Mouse (Mus musculus) neural tube, embryonic 11.5 days (tissue): ENCODE results near the gene Zfpm1. TPM values are rescaled to one million over a fixed set of nuclear protein-coding genes. Genes with fewer than 3 reads are reported as not detected.

Experiments used
- ATAC-seq: fragments of 200-750 bp; cut with Nextera tagmentation; 2 replicates; pipeline ENCODE4 v1.8.0; 2017; ENCODE audit warnings: moderate number of reproducible peaks, mild to moderate bottlenecking, moderate TSS enrichment, moderate library complexity; ENCODE audit not compliant: insufficient read depth, low FRiP score, low TSS enrichment
- DNase-seq: peaks from one replicate; pipeline ENCODE4 v3.0.0-alpha.2; 2015; ENCODE audit warnings: low spot score
- H3K27ac ChIP-seq: fragments of 300-500 bp; sonication (generic); 2 replicates; pipeline ENCODE4 v1.5.1; 2014; ENCODE audit warnings: low read depth, mild to moderate bottlenecking, low read length
- H3K27me3 ChIP-seq: fragments of 300-500 bp; sonication (generic); 2 replicates; pipeline ENCODE4 v1.6.1; 2014; ENCODE audit warnings: mild to moderate bottlenecking, low read length, mixed read lengths; ENCODE audit not compliant: control insufficient read depth, insufficient read depth
- H3K36me3 ChIP-seq: fragments of 300-500 bp; sonication (generic); 2 replicates; pipeline ENCODE4 v1.6.1; 2014; ENCODE audit warnings: mild to moderate bottlenecking, low read length, moderate library complexity, mixed read lengths; ENCODE audit not compliant: control insufficient read depth, insufficient read depth
- H3K4me1 ChIP-seq: fragments of 300-500 bp; sonication (generic); 2 replicates; pipeline ENCODE4 v1.6.1; 2014; ENCODE audit warnings: low read length, mixed read lengths; ENCODE audit not compliant: control insufficient read depth, insufficient read depth
- H3K4me2 ChIP-seq: fragments of 300-500 bp; sonication (generic); 2 replicates; pipeline ENCODE4 v1.6.1; 2014; ENCODE audit warnings: low read depth, mild to moderate bottlenecking, moderate library complexity
- H3K4me3 ChIP-seq: fragments of 300-500 bp; sonication (generic); 2 replicates; pipeline ENCODE4 v1.5.1; 2014; ENCODE audit warnings: low read depth, low read length
- H3K9ac ChIP-seq: fragments of 300-500 bp; sonication (generic); 2 replicates; pipeline ENCODE4 v1.6.1; 2014; ENCODE audit warnings: mild to moderate bottlenecking, low read length
- H3K9me3 ChIP-seq: fragments of 300-500 bp; sonication (generic); 2 replicates; pipeline ENCODE4 v1.6.1; 2016; ENCODE audit warnings: low read length; ENCODE audit not compliant: control insufficient read depth
- WGBS: fragments of 180-500 bp; shearing (Covaris S2); extraction: QIAGEN DNeasy Blood & Tissue Kit; methylation state at CpG from one replicate; pipeline ENCODE4 v1.1.7; 2014; 5-methylcytosine and 5-hydroxymethylcytosine counted together
- polyA plus RNA-seq: library from polyadenylated mRNA; unstranded; fragments of >200 nt; fragmentation: Nextera tagmentation; extraction: Ambion mirVana; gene quantifications from 2 replicates; pipeline ENCODE4 v1.2.1, GENCODE M21; 2014

The Zfpm1 gene
- polyA plus RNA-seq, 1 experiment from 2014 or later = 1.5 TPM

DNA sequence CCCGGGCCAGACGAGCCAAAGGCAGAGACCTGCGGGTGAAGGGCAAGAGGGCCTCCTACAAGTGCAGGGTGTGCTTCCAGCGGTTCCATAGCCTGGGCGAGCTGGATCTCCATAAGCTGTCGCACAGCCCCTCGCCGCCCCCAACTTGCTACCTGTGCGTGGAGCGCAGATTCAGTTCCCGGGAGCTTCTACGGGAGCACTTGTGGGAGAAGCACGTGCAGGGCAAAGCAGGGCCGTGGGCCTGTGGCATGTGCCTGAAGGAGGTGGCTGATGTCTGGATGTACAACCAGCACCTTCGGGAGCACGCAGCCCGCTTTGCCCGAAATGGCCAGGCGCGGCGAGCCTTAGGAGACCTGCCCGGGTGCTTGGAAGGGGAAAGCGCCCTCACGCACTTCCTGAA lies 13.1 kb upstream of the Zfpm1 start:
- peak overlapping the region; percentile 33 for H3K4me3 ChIP-seq
- peaks cover 7% of the 10 kb centered on the region; the same call in 1 of the 2 replicates for H3K4me1 ChIP-seq
- 58% methylated on average over 24 of the region's 24 CpGs for WGBS
- peak overlapping the region; percentile 56 for H3K4me2 ChIP-seq
- H3K9me3 ChIP-seq = no peaks in the 10 kb centered on the region
- H3K27me3 ChIP-seq = 0 out of 2 replicates have a peak, but pooled peaks cover 8% of the 10 kb centered on the region
- no peak for DNase-seq
- no peak overlapping the region for H3K27ac ChIP-seq
- peak overlapping the region; percentile 50 for H3K9ac ChIP-seq
- no peaks in the 10 kb centered on the region for H3K36me3 ChIP-seq
- no peak for ATAC-seq

DNA sequence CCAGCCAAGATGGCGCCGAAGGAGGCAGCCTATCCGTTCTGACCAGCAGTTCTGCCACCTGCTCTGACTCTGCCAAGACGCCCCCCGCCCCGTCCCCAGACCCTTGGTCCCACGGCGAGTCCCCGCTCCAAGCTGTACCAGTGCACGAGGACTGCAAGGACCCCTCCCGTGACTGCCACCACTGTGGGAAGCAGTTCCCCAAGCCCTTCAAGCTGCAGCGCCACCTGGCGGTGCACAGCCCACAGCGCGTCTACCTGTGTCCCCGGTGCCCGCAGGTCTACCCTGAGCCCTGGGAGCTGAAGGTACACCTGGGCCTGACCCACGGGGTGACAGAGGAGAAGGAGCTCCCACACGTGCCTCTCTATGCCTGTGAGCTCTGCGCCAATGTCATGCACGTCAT lies 12.5 kb upstream of the Zfpm1 start:
- Histone ChIP-seq H3K9ac (peak overlapping the region; percentile 50), H3K27ac (no peak overlapping the region), H3K4me2 (peak overlapping the region; percentile 56), H3K27me3 (0 out of 2 replicates have a peak, but pooled peaks cover 8% of the 10 kb centered on the region), H3K4me3 (peak overlapping the region; percentile 33), H3K9me3 (no peaks in the 10 kb centered on the region), H3K36me3 (no peaks in the 10 kb centered on the region), H3K4me1 (peaks cover 5% of the 10 kb centered on the region; the same call in 1 of the 2 replicates)
- ATAC-seq = peak; percentile 32; the same call in 1 of the 2 replicates
- DNase-seq = peak; percentile 82
- WGBS = 6% methylated on average over 21 of the region's 21 CpGs

DNA sequence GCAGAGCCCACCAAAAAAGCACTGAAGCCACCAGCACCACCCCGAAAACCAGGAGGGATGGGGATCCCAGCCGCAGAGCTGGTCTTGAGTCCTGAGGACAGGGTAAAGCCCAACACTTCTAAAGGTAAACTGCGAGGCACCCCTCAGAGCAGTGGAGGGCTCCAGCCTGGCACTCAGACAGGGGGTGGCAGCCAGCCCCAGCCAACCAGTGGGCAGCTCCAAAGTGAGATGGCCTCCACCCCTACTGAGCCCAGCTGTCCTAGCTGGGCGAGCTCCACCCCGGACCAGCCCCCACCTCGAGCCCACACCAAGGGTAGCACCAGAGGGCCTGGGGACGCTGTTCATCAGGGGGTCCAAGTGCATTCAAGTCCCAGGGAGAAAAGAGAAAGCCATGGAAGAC lies 11.4 kb upstream of the Zfpm1 start:
- Histone ChIP-seq H3K4me3 (no peak overlapping the region), H3K36me3 (no peaks in the 10 kb centered on the region), H3K9me3 (no peaks in the 10 kb centered on the region), H3K9ac (no peak overlapping the region), H3K4me2 (no peak overlapping the region), H3K27ac (no peak overlapping the region), H3K4me1 (peaks cover 5% of the 10 kb centered on the region; the same call in 1 of the 2 replicates), H3K27me3 (0 out of 2 replicates have a peak, but pooled peaks cover 8% of the 10 kb centered on the region)
- 71% methylated on average over 7 of the region's 7 CpGs for WGBS
- DNase-seq (no peak), ATAC-seq (no peak)

- Histone ChIP-seq H3K4me3 (no peak overlapping the region), H3K4me2 (no peak overlapping the region), H3K4me1 (peaks cover 7% of the 10 kb centered on the region; the same call in 1 of the 2 replicates), H3K27me3 (0 out of 2 replicates have a peak, but pooled peaks cover 8% of the 10 kb centered on the region), H3K36me3 (no peaks in the 10 kb centered on the region), H3K27ac (no peak overlapping the region), H3K9ac (no peak overlapping the region), H3K9me3 (no peaks in the 10 kb centered on the region)
- WGBS = 10% methylated on average over 5 of the region's 5 CpGs
- ATAC-seq = peak; percentile 48; the same call in 1 of the 2 replicates
- peak; percentile 84 for DNase-seq
Observed at GRCm38 (mm10) chr8:122273152-122273551, 8.8 kb upstream of the Zfpm1 start.

DNA sequence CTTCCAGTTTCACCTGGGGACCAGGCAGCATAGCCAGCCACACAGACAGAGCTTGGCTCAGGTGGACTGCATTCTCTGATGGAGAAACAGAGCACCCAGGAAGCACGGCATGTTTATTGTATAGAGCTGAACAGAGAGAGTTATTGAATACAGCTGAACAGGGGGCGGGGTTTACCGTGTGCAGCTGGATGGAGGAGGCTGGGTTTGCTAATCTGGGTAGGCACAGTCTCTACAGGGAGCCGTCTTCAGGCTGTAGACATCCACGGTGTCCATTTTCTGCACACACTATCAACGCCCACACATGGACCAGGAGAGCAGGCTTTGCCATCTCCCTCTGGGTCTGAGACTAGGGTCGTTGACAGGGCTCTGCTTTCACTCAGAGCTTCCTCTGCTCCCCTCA lies 8.1 kb upstream of the Zfpm1 start:
- 65% methylated on average over 7 of the region's 7 CpGs for WGBS
- no peaks in the 10 kb centered on the region for H3K9me3 ChIP-seq
- H3K36me3 ChIP-seq = no peaks in the 10 kb centered on the region
- H3K27ac ChIP-seq = no peak overlapping the region
- ATAC-seq = no peak
- H3K4me3 ChIP-seq = no peak overlapping the region
- no peak for DNase-seq
- H3K4me1 ChIP-seq = peaks cover 7% of the 10 kb centered on the region; the same call in 1 of the 2 replicates
- no peak overlapping the region for H3K9ac ChIP-seq
- H3K27me3 ChIP-seq = 0 out of 2 replicates have a peak, but pooled peaks cover 8% of the 10 kb centered on the region
- no peak overlapping the region for H3K4me2 ChIP-seq

DNA sequence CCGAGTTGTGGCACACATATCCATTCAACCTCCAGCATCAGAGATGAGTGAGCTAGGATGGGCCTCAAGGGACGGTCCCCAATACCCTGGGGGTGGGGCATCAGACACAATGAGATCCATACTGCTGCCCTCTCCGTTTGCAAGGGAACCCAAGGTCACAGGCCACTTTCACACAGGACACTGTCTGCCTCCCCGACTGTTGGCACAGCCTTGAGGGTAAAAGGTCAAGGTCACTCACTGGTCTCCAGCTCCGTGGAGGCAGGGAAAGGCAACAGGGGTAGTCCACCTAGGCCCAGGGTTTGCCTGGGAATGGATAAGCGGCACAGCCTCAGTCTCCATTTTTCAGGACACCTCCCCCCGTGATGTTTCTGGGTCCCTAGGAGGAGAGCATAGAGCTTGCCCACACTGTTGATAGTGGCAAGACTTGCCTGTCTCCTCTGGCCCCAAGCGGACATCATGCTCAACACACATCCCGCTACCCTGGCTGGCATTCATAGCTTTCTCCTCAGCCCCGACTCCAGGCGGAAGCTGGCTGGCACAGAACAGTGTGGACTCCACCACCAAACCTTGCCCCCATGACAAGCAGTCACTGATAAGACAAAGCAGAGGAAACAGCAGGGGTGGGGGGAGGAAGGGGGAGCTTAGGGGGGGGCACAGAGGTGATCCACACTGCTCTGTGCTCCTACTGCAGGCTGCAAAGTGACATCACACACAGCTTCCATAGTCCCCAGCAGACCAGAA lies 7.1 kb upstream of the Zfpm1 start:
- ATAC-seq (no peak), DNase-seq (no peak)
- Histone ChIP-seq H3K27ac (no peak overlapping the region), H3K9ac (no peak overlapping the region), H3K36me3 (no peaks in the 10 kb centered on the region), H3K9me3 (no peaks in the 10 kb centered on the region), H3K4me3 (no peak overlapping the region), H3K4me2 (no peak overlapping the region), H3K27me3 (0 out of 2 replicates have a peak, but pooled peaks cover 6% of the 10 kb centered on the region), H3K4me1 (0 out of 2 replicates have a peak, but pooled peaks cover 2% of the 10 kb centered on the region)
- 79% methylated on average over 11 of the region's 11 CpGs for WGBS

GRCm38 (mm10) chr8:122276308-122276707 lies 5.6 kb upstream of the Zfpm1 start:
- Histone ChIP-seq H3K4me1 (0 out of 2 replicates have a peak, but pooled peaks cover 5% of the 10 kb centered on the region), H3K9ac (no peak overlapping the region), H3K27ac (no peak overlapping the region), H3K4me3 (no peak overlapping the region), H3K9me3 (no peaks in the 10 kb centered on the region), H3K27me3 (no peaks in the 10 kb centered on the region), H3K36me3 (no peaks in the 10 kb centered on the region), H3K4me2 (no peak overlapping the region)
- ATAC-seq (no peak), DNase-seq (no peak)
- 87% methylated on average over 5 of the region's 5 CpGs for WGBS

DNA sequence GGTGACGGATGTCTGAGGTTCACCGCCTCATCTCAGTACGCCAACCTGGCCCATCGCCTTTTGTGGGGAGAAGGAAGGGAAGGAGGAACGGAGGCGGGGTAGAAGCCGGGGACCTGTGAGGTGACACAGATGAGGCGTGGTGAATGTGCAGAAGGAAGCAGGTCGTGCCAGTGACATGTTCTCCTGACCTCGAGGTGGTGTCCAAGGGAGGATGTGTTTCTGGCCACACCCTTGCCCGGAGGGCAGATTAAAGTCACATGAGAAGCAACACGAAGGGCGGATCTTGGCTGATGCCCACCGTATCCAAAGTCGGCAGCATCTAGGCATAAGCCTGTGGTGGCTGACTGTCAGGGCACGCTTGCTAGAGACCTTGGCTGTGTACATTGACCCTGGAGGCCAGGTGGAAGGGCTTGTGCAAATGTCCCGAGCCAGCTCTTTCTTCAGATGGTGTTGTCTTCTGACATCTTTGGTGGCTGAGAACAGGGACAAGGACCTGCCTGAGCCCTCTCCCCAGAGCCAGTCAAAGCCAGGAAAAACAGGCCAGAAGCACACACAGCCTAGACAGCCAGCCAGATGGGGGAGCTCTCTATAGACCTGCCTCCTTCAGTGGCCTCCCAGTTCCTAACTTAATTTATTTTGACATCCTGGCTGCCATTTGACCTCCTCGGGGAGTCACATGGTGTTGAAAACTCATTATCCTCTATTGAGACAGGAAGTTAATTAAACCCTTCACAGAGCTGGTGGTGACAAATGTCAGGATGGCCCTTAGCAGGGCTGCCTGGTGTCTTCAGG lies 4.5 kb upstream of the Zfpm1 start:
- H3K27ac ChIP-seq = no peak overlapping the region
- 79% methylated on average over 18 of the region's 18 CpGs for WGBS

More for the DNA sequence above, 4.5 kb upstream of the Zfpm1 start:
- no peak overlapping the region for H3K4me3 ChIP-seq
- H3K27me3 ChIP-seq = no peaks in the 10 kb centered on the region
- no peaks in the 10 kb centered on the region for H3K9me3 ChIP-seq
- H3K4me2 ChIP-seq = no peak overlapping the region
- DNase-seq (no peak), ATAC-seq (no peak)
- H3K4me1 ChIP-seq = 0 out of 2 replicates have a peak, but pooled peaks cover 5% of the 10 kb centered on the region
- H3K36me3 ChIP-seq = no peaks in the 10 kb centered on the region
- H3K9ac ChIP-seq = no peak overlapping the region
